Mouse (Mus musculus): ENCODE results near the gene Olfml1. TPM values are rescaled to one million over a fixed set of nuclear protein-coding genes. Genes with fewer than 3 reads are reported as not detected.

Gene Olfml1
- polyA plus RNA-seq (2015; fragmentation: Nextera tagmentation; extraction: Ambion mirVana) = 6.7 and 9.8 TPM in 2 replicates

DNA sequence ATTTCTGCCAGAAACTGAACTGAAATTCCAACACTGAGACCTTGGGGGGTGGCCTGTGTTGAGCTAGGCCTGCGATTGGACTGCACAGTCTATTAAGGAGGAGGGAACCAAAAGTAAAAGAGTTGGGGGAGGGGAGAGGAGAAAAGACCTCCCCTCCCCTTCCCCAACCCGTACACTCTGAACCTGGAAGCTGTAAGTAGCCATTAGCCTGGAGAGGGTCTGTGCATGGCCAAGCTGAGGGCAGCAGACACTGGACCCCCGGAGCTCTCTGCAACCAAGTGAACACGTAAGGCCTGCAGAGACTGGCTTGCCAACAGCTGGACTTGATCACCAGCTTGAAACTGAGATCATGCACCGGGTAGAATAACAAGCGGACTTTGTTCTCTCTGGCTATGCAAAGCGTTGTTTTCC, at the start of gene Olfml1:
Olfml1 (plus strand) TSS at position 186 of the 411 bp plus-strand sequence.

DNA sequence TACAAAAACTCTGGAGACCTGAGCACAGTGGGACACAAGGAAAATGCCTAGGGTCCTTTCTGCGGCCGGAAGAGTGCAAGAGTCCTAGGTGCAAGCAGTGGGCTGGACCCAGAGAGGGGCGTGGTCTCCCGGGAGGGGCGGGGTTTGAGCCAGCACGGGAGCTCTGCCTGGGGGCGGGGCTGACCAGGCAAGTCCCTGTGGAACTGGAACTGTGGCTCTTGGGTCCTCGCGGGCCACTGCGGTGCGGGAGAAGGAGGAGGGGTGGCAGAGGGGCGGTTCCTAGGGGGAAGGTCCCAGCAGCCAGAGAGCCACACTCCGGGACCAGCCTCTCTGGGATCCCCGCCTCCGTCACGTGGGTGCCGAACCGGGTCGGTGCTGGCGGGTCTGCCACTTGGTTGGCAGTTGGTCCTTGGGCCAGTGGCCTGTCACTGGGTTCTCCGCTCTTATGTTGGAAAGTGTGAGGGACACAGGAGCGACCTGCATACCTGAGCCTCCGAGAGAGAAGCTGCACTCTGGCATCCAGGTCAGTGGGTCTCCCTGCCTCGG, 27.7 kb downstream of the Olfml1 start, which contains the start of gene Ppfibp2:
Ppfibp2 (plus strand) TSS at position 351 of the 546 bp plus-strand sequence.

GRCm38 (mm10) chr7:107625061-107625460, 57.8 kb downstream of the Olfml1 start, which contains the start of gene 5330417H12Rik:
Gene 5330417H12Rik (minus strand): TSS chr7:107625161.

Other genes starting within 250 kb of the Olfml1 start
- 0.10 and 0.28 TPM in 2 replicates for gene Syt9, start 196.7 kb upstream of the Olfml1 start, polyA plus RNA-seq (2015; fragmentation: Nextera tagmentation; extraction: Ambion mirVana)
- gene Ppfibp2, start 27.8 kb downstream of the Olfml1 start, polyA plus RNA-seq (2015; fragmentation: Nextera tagmentation; extraction: Ambion mirVana) = 4.4 and 5.1 TPM in 2 replicates
- 0.20 TPM in 1 of 2 replicates, not detected in the other for gene 5330417H12Rik, start 57.7 kb downstream of the Olfml1 start, polyA plus RNA-seq (2015; fragmentation: Nextera tagmentation; extraction: Ambion mirVana)
- gene Cyb5r2, start 190.6 kb downstream of the Olfml1 start, polyA plus RNA-seq (2015; fragmentation: Nextera tagmentation; extraction: Ambion mirVana) = 0.06 and 0.17 TPM in 2 replicates
- not detected in 2 replicates for gene Ovch2, start 233.8 kb downstream of the Olfml1 start, polyA plus RNA-seq (2015; fragmentation: Nextera tagmentation; extraction: Ambion mirVana)
- not detected in 2 replicates for gene Olfr467, start 244.8 kb downstream of the Olfml1 start, polyA plus RNA-seq (2015; fragmentation: Nextera tagmentation; extraction: Ambion mirVana)